In genomic region chr17:13478866-13479571, GRCm38 (mm10) we compare ENCODE assay signal across 9 mouse cellular contexts.
A peak's percentile ranks its signal among the peaks of the same experiment; 100 is the strongest.
DNase-seq lines count a peak whose midpoint lies in the region; ATAC-seq and TF ChIP-seq lines count a peak whose summit lies in the region.
"Had no signal": no experiment of that assay in that cellular context is flagged by ENCODE, and none has a peak within 500 bp of the region (broad histone marks: within the 10 kb centered on the region; RNA-seq: fewer than 3 reads in every experiment).

No protein-coding gene starts in this region.

- intact Hi-C loops in heart, adult 2 months (cut with DNase I), result no loop called here
- intact Hi-C loops in heart, postnatal 36 days (cut with DNase I), result no loop called here

- no peaks in the 10 kb centered on the region for H3K9me3 ChIP-seq in hindbrain, embryonic 15.5 days
- no peaks in the 10 kb centered on the region for H3K9me3 ChIP-seq in midbrain, embryonic 16.5 days (replicated peaks; ENCODE audit: control insufficient read depth, low read length, poor library complexity, severe bottlenecking)

- H3K4me2 ChIP-seq in hindbrain, embryonic 15.5 days, result peak overlapping the region; percentile 10; the same call in 1 of the 2 replicates
- H3K4me2 ChIP-seq in midbrain, embryonic 16.5 days (ENCODE audit: low read length), result peak overlapping the region; percentile 2; the same call in 1 of the 2 replicates

- peak; percentile 85 for ATAC-seq in hindbrain, embryonic 15.5 days (ENCODE audit: low FRiP score, low read depth)
- ATAC-seq in midbrain, embryonic 16.5 days, result peak; percentile 84

- no peaks in the 10 kb centered on the region for H3K79me2 ChIP-seq in heart, adult 2 months (replicated peaks; ENCODE audit: control insufficient read depth, insufficient read depth, low read length)

- peak overlapping the region; percentile 26 for H3K27ac ChIP-seq in heart, adult 2 months
- peak overlapping the region; percentile 68 for H3K27ac ChIP-seq in hindbrain, embryonic 15.5 days (replicated peaks)
- H3K27ac ChIP-seq in midbrain, embryonic 16.5 days (ENCODE audit: low read length), result peak overlapping the region; percentile 35

- WGBS in heart, adult 2 months, result 54% methylated on average over 5 of the region's 5 CpGs
- 19% methylated on average over 5 of the region's 5 CpGs for WGBS in hindbrain, embryonic 15.5 days
- 10% methylated on average over 5 of the region's 5 CpGs for WGBS in midbrain, embryonic 16.5 days

- TF ChIP-seq EP300 in heart, adult 2 months (IDR thresholded peaks at IDR 0.05; ENCODE audit: insufficient read depth, low read depth, low read length), result no peak

- no peak for TF ChIP-seq POLR2A in heart, adult 2 months (IDR thresholded peaks at IDR 0.05; ENCODE audit: insufficient read depth, low read depth, low read length)

- TF ChIP-seq CTCF in heart, adult 2 months (IDR thresholded peaks at IDR 0.05), result no peak

- H3K27me3 ChIP-seq in heart, adult 2 months (ENCODE audit: control insufficient read depth, insufficient read depth, low read length), result no peaks in the 10 kb centered on the region
- H3K27me3 ChIP-seq in hindbrain, embryonic 15.5 days, result no peaks in the 10 kb centered on the region
- H3K27me3 ChIP-seq in midbrain, embryonic 16.5 days (ENCODE audit: control insufficient read depth, insufficient read depth, low read depth, low read length), result no peaks in the 10 kb centered on the region

- H3K9ac ChIP-seq in heart, adult 2 months (ENCODE audit: low read depth, low read length), result no peak overlapping the region
- no peak overlapping the region for H3K9ac ChIP-seq in hindbrain, embryonic 15.5 days
- peak overlapping the region; percentile 33; the same call in 1 of the 2 replicates for H3K9ac ChIP-seq in midbrain, embryonic 16.5 days (ENCODE audit: low read depth, low read length)

- peaks cover 5% of the 10 kb centered on the region for H3K4me1 ChIP-seq in heart, adult 2 months (ENCODE audit: control insufficient read depth, insufficient read depth, low read length)
- H3K4me1 ChIP-seq in hindbrain, embryonic 15.5 days (replicated peaks), result peaks cover 11% of the 10 kb centered on the region
- peaks cover 13% of the 10 kb centered on the region for H3K4me1 ChIP-seq in midbrain, embryonic 16.5 days (ENCODE audit: control insufficient read depth, insufficient read depth, low read length)

- no peaks in the 10 kb centered on the region for H3K36me3 ChIP-seq in heart, adult 2 months (ENCODE audit: control insufficient read depth, insufficient read depth, low read length)
- H3K36me3 ChIP-seq in hindbrain, embryonic 15.5 days, result no peaks in the 10 kb centered on the region
- no peaks in the 10 kb centered on the region for H3K36me3 ChIP-seq in midbrain, embryonic 16.5 days (ENCODE audit: control insufficient read depth, insufficient read depth, low read length)

- DNase-seq in heart, adult 2 months, result peak in 1 of 2 experiments; percentile 26
- DNase-seq in heart, postnatal 36 days, result no peak
- DNase-seq in fibroblast of lung, adult 2 months (ENCODE audit: low read depth), result peak; percentile 52
- no peak for DNase-seq in urinary bladder, adult 2 months (ENCODE audit: low spot score)
- DNase-seq in kidney, postnatal 4 days, result no peak
- DNase-seq in cerebellum, postnatal 25 days, result no peak
- DNase-seq: adrenal gland, postnatal 25 days had no signal

- no peak overlapping the region for H3K4me3 ChIP-seq in heart, adult 2 months
- H3K4me3 ChIP-seq in hindbrain, embryonic 15.5 days, result no peak overlapping the region
- no peak overlapping the region for H3K4me3 ChIP-seq in midbrain, embryonic 16.5 days (ENCODE audit: low read depth, low read length)
